Mouse (Mus musculus) forebrain, embryonic 16.5 days (tissue): ENCODE results near the gene Disc1. TPM values are rescaled to one million over a fixed set of nuclear protein-coding genes. Genes with fewer than 3 reads are reported as not detected.

Source experiments
- ATAC-seq: fragments of 200-750 bp; cut with Nextera tagmentation; 2 replicates; pipeline ENCODE4 v1.8.0; 2017; ENCODE audit warnings: mild to moderate bottlenecking, moderate library complexity
- H3K27ac ChIP-seq: fragments of 300-500 bp; sonication (generic); 2 replicates; pipeline ENCODE4 v1.5.1; 2014; ENCODE audit warnings: low read length, control low read depth
- H3K27me3 ChIP-seq: fragments of 300-500 bp; sonication (generic); replicated peaks from 2 replicates; pipeline ENCODE4 v1.6.1; 2014; ENCODE audit warnings: low read length; ENCODE audit not compliant: control insufficient read depth, insufficient read depth
- H3K36me3 ChIP-seq: fragments of 300-500 bp; sonication (generic); 2 replicates; pipeline ENCODE4 v1.6.1; 2014; ENCODE audit not compliant: control insufficient read depth, insufficient read depth
- H3K4me1 ChIP-seq: fragments of 300-500 bp; sonication (generic); replicated peaks from 2 replicates; pipeline ENCODE4 v1.6.1; 2014; ENCODE audit warnings: low read length; ENCODE audit not compliant: control insufficient read depth, insufficient read depth
- H3K4me2 ChIP-seq: fragments of 300-500 bp; sonication (generic); 2 replicates; pipeline ENCODE4 v1.6.1; 2014; ENCODE audit warnings: mild to moderate bottlenecking, low read length, control low read depth
- H3K4me3 ChIP-seq: fragments of 300-500 bp; sonication (generic); replicated peaks from 2 replicates; pipeline ENCODE4 v1.5.1; 2014; ENCODE audit warnings: mild to moderate bottlenecking, low read length, control low read depth
- H3K9ac ChIP-seq: fragments of 300-500 bp; sonication (generic); replicated peaks from 2 replicates; pipeline ENCODE4 v1.6.1; 2014; ENCODE audit warnings: low read depth, low read length, control low read depth
- H3K9me3 ChIP-seq: fragments of 300-500 bp; sonication (generic); 2 replicates; pipeline ENCODE4 v1.6.1; 2016; ENCODE audit warnings: low read length; ENCODE audit not compliant: control insufficient read depth
- WGBS: fragments of 180-500 bp; shearing (Covaris S2); extraction: QIAGEN DNeasy Blood & Tissue Kit; methylation state at CpG from one replicate; pipeline ENCODE4 v1.1.7; 2014; 5-methylcytosine and 5-hydroxymethylcytosine counted together
- polyA plus RNA-seq: library from polyadenylated mRNA; unstranded; fragments of >200 nt; fragmentation: Nextera tagmentation; extraction: Ambion mirVana; gene quantifications from 2 replicates; pipeline ENCODE4 v1.2.1, GENCODE M21; 2015

The Disc1 gene
- polyA plus RNA-seq, 1 experiment from 2014 or later: 1.1 TPM

DNA sequence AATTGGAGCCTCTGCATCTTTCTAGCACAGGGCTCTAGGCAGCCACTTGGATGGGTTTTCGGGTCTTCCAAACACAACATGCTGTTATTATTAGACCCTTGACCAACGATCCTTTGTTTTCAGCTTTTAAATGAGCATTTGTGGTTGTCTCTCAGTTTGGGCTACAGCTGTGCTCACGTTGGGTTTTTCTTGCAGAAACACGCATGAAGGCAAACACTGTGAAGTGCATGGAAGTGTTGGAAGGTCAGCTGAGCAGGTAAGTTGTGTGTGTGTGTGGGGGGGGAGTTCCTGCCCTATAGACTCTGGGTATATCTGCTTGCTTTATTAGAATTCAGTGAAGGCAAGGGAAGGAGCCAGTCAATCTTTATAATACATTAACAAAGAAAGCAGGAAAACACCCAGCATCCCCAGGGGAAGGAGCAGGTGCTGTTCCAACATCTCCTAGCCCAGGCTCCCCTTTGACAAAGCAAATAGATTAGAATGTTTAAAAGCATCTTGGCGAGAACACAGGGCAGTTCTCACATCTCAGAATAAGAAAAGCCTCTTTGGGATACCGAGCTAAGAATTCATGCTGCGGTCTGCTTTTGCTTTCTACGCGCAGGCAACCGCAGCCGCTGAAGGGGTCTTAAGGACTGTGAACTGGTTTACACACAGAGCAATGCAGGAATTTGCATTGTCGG lies 164.0 kb downstream of the Disc1 start:
- Histone ChIP-seq H3K4me3 (peak overlapping the region; percentile 17), H3K9ac (peak overlapping the region; percentile 51)
- peak; percentile 63 for ATAC-seq

GRCm38 (mm10) chr8:125218669-125219068 lies 164.7 kb downstream of the Disc1 start:
- Histone ChIP-seq H3K9me3 (peaks cover 2% of the 10 kb centered on the region; the same call in 1 of the 2 replicates), H3K4me2 (peak overlapping the region; percentile 46), H3K4me1 (peaks cover 25% of the 10 kb centered on the region), H3K27me3 (no peaks in the 10 kb centered on the region), H3K4me3 (no peak overlapping the region; the same call in 1 of the 2 replicates), H3K27ac (peak overlapping the region; percentile 93), H3K36me3 (no peaks in the 10 kb centered on the region), H3K9ac (peak overlapping the region; percentile 51)
- ATAC-seq: peak; percentile 78
- 3% methylated on average over 4 of the region's 4 CpGs for WGBS

More for the DNA sequence above, 164.0 kb downstream of the Disc1 start:
- WGBS: 8% methylated on average over 12 of the region's 12 CpGs
- Histone ChIP-seq H3K4me2 (peak overlapping the region; percentile 46), H3K9me3 (peaks cover 2% of the 10 kb centered on the region; the same call in 1 of the 2 replicates), H3K27me3 (no peaks in the 10 kb centered on the region), H3K4me1 (peaks cover 19% of the 10 kb centered on the region), H3K36me3 (no peaks in the 10 kb centered on the region), H3K27ac (peak overlapping the region; percentile 93)

DNA sequence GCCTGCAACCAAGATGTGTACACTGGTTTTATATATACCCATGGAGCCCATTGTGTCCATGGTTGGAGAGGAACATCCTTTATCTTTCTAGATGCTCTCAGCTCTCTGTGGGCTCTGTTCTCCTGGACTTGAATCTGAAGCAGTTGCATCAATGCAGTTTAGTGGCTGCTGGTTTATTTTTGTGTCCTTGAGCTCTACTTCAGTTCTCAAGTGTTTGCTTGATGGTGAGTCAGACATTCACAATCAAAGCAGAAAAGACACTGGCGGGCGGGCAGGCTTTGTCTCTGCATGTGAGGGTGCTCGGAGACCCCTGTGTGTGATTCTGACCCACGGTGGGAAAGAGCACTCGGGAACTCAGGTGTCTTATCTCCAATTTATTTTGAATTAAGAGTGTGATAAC lies 166.6 kb downstream of the Disc1 start:
- Histone ChIP-seq H3K9me3 (no peaks in the 10 kb centered on the region), H3K27me3 (no peaks in the 10 kb centered on the region), H3K4me1 (peaks cover 25% of the 10 kb centered on the region), H3K4me2 (no peak overlapping the region), H3K9ac (no peak overlapping the region), H3K27ac (no peak overlapping the region), H3K4me3 (no peak overlapping the region), H3K36me3 (no peaks in the 10 kb centered on the region)
- ATAC-seq: no peak
- 75% methylated on average over 5 of the region's 5 CpGs for WGBS

DNA sequence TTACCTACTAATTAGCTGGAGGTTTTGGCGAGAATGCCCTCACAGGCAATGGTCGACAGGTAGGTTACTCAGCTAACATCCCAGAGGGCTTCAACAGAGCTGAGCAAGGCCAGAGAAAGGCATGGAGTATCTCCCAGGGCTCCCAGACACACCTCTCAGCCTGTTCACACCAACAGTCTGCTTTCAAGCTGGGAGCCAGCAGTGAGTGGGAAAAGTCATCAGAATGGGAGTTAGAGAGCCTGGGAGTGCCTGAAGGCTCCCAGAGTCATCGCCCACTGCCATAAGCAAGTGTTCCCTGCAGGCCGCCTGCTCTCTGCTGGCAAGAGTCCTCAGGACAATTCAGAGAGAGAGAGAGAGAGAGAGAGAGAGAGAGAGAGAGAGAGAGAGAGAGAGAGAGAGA lies 167.1 kb downstream of the Disc1 start:
- Histone ChIP-seq H3K9ac (no peak overlapping the region), H3K27ac (no peak overlapping the region), H3K36me3 (no peaks in the 10 kb centered on the region), H3K27me3 (no peaks in the 10 kb centered on the region), H3K4me1 (peaks cover 25% of the 10 kb centered on the region), H3K9me3 (no peaks in the 10 kb centered on the region), H3K4me2 (no peak overlapping the region), H3K4me3 (no peak overlapping the region)
- 70% methylated on average over 4 of the region's 4 CpGs for WGBS
- no peak for ATAC-seq

GRCm38 (mm10) chr8:125223031-125223753 lies 169.2 kb downstream of the Disc1 start:
- 56% methylated on average over 10 of the region's 10 CpGs for WGBS
- H3K9ac ChIP-seq: 0 out of 2 replicates have a peak overlapping the region, but pooled peaks have one; percentile 9
- no peak overlapping the region for H3K4me3 ChIP-seq
- H3K9me3 ChIP-seq: no peaks in the 10 kb centered on the region
- H3K27ac ChIP-seq: no peak overlapping the region
- no peaks in the 10 kb centered on the region for H3K36me3 ChIP-seq
- peaks cover 33% of the 10 kb centered on the region for H3K4me1 ChIP-seq
- no peak overlapping the region for H3K4me2 ChIP-seq
- H3K27me3 ChIP-seq: no peaks in the 10 kb centered on the region
- no peak for ATAC-seq

DNA sequence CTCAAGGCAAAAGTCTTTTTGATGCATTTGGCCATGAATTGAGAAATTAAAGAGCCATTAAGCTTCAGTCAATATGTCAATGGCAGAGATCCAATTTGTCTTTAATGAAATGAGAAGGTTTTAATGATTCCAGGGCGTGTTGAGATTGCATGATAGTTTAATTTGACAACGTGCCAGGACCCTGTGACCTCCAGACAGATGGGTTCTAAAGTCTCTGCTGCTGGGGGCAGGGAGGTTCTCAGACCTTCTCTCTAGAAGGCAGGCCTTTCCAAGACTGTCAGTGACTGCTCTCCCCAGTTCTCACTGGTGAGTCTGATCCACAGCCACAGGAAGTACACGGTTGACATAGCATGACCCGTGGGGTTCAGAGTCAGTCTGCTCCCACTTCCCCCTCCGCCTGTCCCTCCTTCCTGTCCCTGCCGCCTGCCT lies 170.3 kb downstream of the Disc1 start:
- peaks cover 24% of the 10 kb centered on the region for H3K4me1 ChIP-seq
- no peaks in the 10 kb centered on the region for H3K9me3 ChIP-seq
- no peak overlapping the region for H3K4me2 ChIP-seq
- ATAC-seq: no peak
- no peaks in the 10 kb centered on the region for H3K36me3 ChIP-seq
- H3K27me3 ChIP-seq: no peaks in the 10 kb centered on the region
- no peak overlapping the region for H3K27ac ChIP-seq
- no peak overlapping the region for H3K4me3 ChIP-seq
- H3K9ac ChIP-seq: no peak overlapping the region
- WGBS: 74% methylated on average over 6 of the region's 6 CpGs

DNA sequence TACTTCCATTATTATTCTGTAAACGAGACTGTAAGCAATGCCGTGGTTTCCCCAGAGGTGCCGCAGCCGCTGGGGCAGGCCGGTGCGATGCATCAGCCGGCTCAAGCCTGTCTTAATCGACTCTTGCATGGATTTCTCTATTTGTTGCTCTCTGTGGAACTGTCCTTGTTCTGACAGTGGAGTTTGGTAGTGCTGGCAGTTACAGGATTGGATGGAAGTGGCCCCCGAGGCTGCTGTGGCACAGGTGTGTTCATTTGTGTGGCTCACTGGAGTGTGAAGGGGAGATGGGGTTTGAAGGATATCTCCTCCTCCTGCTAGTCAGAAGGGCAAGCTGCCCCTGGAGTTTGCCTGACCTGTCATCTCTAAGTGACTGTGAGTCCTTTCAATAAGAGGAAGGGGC lies 171.3 kb downstream of the Disc1 start:
- no peaks in the 10 kb centered on the region for H3K36me3 ChIP-seq
- 85% methylated on average over 9 of the region's 9 CpGs for WGBS
- H3K9ac ChIP-seq: no peak overlapping the region
- H3K9me3 ChIP-seq: no peaks in the 10 kb centered on the region
- ATAC-seq: no peak
- H3K4me2 ChIP-seq: no peak overlapping the region
- peaks cover 21% of the 10 kb centered on the region for H3K4me1 ChIP-seq
- H3K4me3 ChIP-seq: no peak overlapping the region
- no peak overlapping the region for H3K27ac ChIP-seq
- H3K27me3 ChIP-seq: no peaks in the 10 kb centered on the region

DNA sequence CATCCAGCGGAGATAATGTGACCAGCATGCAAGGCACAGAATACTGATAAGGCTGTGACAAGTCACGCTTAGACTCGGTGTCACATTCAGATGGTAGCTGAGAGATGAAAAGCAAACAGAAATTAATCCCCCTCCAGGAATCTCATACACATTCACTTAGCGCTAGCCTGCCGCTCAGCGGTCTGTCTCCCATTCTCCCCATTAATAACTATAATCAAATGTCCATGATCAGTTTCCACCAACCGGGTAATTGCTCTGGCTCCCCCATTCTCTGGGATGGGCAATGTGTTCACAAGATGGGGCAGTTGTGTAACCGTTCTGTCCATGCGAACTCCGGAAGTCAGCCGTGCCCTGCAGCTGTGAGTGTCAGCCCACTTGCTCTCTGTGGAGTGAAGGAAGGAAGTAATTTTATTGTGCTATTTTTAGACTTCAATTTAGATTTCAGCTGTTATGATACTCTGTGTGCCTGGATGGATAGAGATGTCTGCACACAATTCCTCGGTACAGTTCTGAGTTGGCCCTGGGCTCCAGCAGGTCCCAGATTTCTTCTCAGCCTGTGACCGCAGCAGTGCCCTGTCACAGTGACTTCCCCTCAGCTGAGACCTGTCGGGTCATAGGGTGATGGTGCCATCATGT lies 173.1 kb downstream of the Disc1 start:
- H3K4me2 ChIP-seq: peak overlapping the region; percentile 31
- H3K4me3 ChIP-seq: no peak overlapping the region
- H3K27me3 ChIP-seq: no peaks in the 10 kb centered on the region
- peak; percentile 71 for ATAC-seq
- no peaks in the 10 kb centered on the region for H3K36me3 ChIP-seq
- 45% methylated on average over 14 of the region's 14 CpGs for WGBS
- H3K9ac ChIP-seq: no peak overlapping the region
- peak overlapping the region; percentile 78 for H3K27ac ChIP-seq
- H3K4me1 ChIP-seq: peaks cover 21% of the 10 kb centered on the region
- H3K9me3 ChIP-seq: no peaks in the 10 kb centered on the region

- WGBS: 89% methylated on average over 5 of the region's 5 CpGs
- Histone ChIP-seq H3K9me3 (no peaks in the 10 kb centered on the region), H3K27ac (no peak overlapping the region), H3K4me2 (no peak overlapping the region), H3K4me1 (peaks cover 15% of the 10 kb centered on the region), H3K27me3 (no peaks in the 10 kb centered on the region), H3K9ac (no peak overlapping the region), H3K4me3 (no peak overlapping the region), H3K36me3 (no peaks in the 10 kb centered on the region)
- ATAC-seq: no peak
Measured at GRCm38 (mm10) chr8:125230526-125231131, 176.6 kb downstream of the Disc1 start.
